Mouse (Mus musculus) C2C12 (cell line): ENCODE data around the gene Vars. TPM values are rescaled to one million over a fixed set of nuclear protein-coding genes. Genes with fewer than 3 reads are reported as not detected.
"Not testable (repeated sequence)": the region's sequence is repeated elsewhere in the genome, so short reads cannot be mapped to it uniquely, and the experiment has no call there.

Source experiments
- H3K27me3 ChIP-seq: one replicate; pipeline ENCODE4 v1.6.1; 2011; ENCODE audit not compliant: control insufficient read depth, insufficient read depth, insufficient read length
- H3K36me3 ChIP-seq: one replicate; pipeline ENCODE4 v1.6.1; 2011; ENCODE audit not compliant: control insufficient read depth, insufficient read depth
- H3K4me3 ChIP-seq: one replicate; pipeline ENCODE4 v1.5.1; 2011; ENCODE audit warnings: mild to moderate bottlenecking, control low read depth; ENCODE audit not compliant: poor library complexity, insufficient read depth, severe bottlenecking
- H3K79me2 ChIP-seq: one replicate; pipeline ENCODE4 v1.6.1; 2011; ENCODE audit not compliant: control insufficient read depth, insufficient read depth
- H3K79me3 ChIP-seq: one replicate; pipeline ENCODE4 v1.6.1; 2011; ENCODE audit warnings: low read depth, control low read depth
- H3ac ChIP-seq: one replicate; pipeline ENCODE3; 2011; ENCODE audit warnings: low read depth; ENCODE audit not compliant: control insufficient read depth, insufficient read length
- CEBPB ChIP-seq: IDR thresholded peaks from one replicate; pipeline ENCODE4 v1.6.1; 2011; ENCODE audit warnings: low read depth, mild to moderate bottlenecking, control low read depth, moderate library complexity
- CTCF ChIP-seq: IDR thresholded peaks from one replicate; pipeline ENCODE4 v1.5.1; 2011; ENCODE audit not compliant: control insufficient read depth, insufficient read depth, insufficient read length
- FOSL1 ChIP-seq: IDR thresholded peaks from one replicate; pipeline ENCODE4 v1.8.0; 2011; ENCODE audit warnings: mild to moderate bottlenecking, low read length; ENCODE audit not compliant: poor library complexity, insufficient read depth, severe bottlenecking
- MAX ChIP-seq: IDR thresholded peaks from one replicate; pipeline ENCODE4 v1.6.1; 2011; ENCODE audit warnings: mild to moderate bottlenecking, control low read depth
- MYOD1 ChIP-seq: IDR thresholded peaks from one replicate; pipeline ENCODE4 v1.6.1; 2011; ENCODE audit warnings: low read depth; ENCODE audit not compliant: control insufficient read depth, insufficient read length
- MYOG ChIP-seq: IDR thresholded peaks from one replicate; pipeline ENCODE4 v1.6.1; 2011; ENCODE audit not compliant: control insufficient read depth, insufficient read length; ENCODE audit errors: extremely low read depth
- USF1 ChIP-seq: IDR thresholded peaks from one replicate; pipeline ENCODE4 v1.6.1; 2011; ENCODE audit warnings: low read depth, mild to moderate bottlenecking, control low read depth, moderate library complexity
- polyA plus RNA-seq: library from polyadenylated mRNA; unstranded; fragments of >200 nt; fragmentation: generic; extraction: Trizol; gene quantifications from one replicate; pipeline ENCODE4 v1.2.1, GENCODE M21; 2012; ENCODE audit warnings: missing spikeins

Vars gene
- polyA plus RNA-seq, 1 experiment, result 214 TPM

- no peak for TF ChIP-seq MYOG
- no peak for TF ChIP-seq CEBPB
- no peak for TF ChIP-seq USF1
- TF ChIP-seq CTCF, result no peak
- no peak for TF ChIP-seq MAX
- TF ChIP-seq FOSL1, result no peak
- TF ChIP-seq MYOD1, result no peak
- no peak overlapping the region for H3K4me3 ChIP-seq
- H3K79me2 ChIP-seq, result peaks cover 26% of the 10 kb centered on the region
- H3K36me3 ChIP-seq, result peaks cover 22% of the 10 kb centered on the region
- no peak overlapping the region for H3ac ChIP-seq
- H3K27me3 ChIP-seq, result no peaks in the 10 kb centered on the region
- peaks cover 22% of the 10 kb centered on the region for H3K79me3 ChIP-seq
Measured at GRCm38 (mm10) chr17:34954831-34955230, 46.0 kb upstream of the Vars start.

GRCm38 (mm10) chr17:34955884-34956283 lies 44.9 kb upstream of the Vars start:
- H3K27me3 ChIP-seq, result no peaks in the 10 kb centered on the region
- H3ac ChIP-seq, result no peak overlapping the region
- TF ChIP-seq FOSL1 (no peak), MYOG (no peak), MYOD1 (no peak), MAX (no peak)
- peaks cover 14% of the 10 kb centered on the region for H3K79me3 ChIP-seq
- peaks cover 15% of the 10 kb centered on the region for H3K79me2 ChIP-seq
- H3K4me3 ChIP-seq, result no peak overlapping the region
- H3K36me3 ChIP-seq, result peaks cover 11% of the 10 kb centered on the region

- Histone ChIP-seq H3K79me3 (peaks cover 9% of the 10 kb centered on the region), H3K27me3 (no peaks in the 10 kb centered on the region), H3K36me3 (peaks cover 7% of the 10 kb centered on the region), H3K4me3 (no peak overlapping the region), H3K79me2 (peaks cover 10% of the 10 kb centered on the region), H3ac (no peak overlapping the region)
- no peak for TF ChIP-seq CTCF
- no peak for TF ChIP-seq MAX
- no peak for TF ChIP-seq CEBPB
- TF ChIP-seq USF1, result no peak
- no peak for TF ChIP-seq MYOD1
Measured at GRCm38 (mm10) chr17:34956340-34956739, 44.4 kb upstream of the Vars start.

- not testable (repeated sequence) for H3ac ChIP-seq, H3K27me3 ChIP-seq, H3K36me3 ChIP-seq, H3K4me3 ChIP-seq, H3K79me2 ChIP-seq, H3K79me3 ChIP-seq
Measured at GRCm38 (mm10) chr17:34957291-34957690, 43.5 kb upstream of the Vars start.

DNA sequence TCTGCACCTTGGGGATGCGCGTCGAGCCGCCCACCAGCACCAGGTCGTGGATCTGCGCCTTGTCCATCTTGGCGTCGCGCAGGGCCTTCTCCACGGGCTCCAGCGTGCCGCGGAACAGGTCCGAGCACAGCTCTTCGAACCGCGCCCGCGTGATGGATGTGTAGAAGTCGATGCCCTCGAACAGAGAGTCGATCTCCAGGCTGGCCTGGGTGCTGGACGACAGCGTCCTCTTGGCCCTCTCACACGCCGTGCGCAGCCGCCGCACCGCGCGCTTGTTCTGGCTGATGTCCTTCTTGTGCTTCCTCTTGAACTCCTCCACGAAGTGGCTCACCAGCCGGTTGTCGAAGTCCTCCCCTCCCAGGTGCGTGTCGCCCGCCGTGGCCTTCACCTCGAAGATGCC lies 42.8 kb upstream of the Vars start:
- not testable (repeated sequence) for H3K27me3 ChIP-seq, H3K36me3 ChIP-seq, H3K4me3 ChIP-seq, H3K79me3 ChIP-seq, H3ac ChIP-seq, H3K79me2 ChIP-seq

- H3K27me3 ChIP-seq, H3K4me3 ChIP-seq, H3ac ChIP-seq, H3K36me3 ChIP-seq, H3K79me2 ChIP-seq, H3K79me3 ChIP-seq: not testable (repeated sequence)
Measured at GRCm38 (mm10) chr17:34958734-34959129, 42.1 kb upstream of the Vars start.

- not testable (repeated sequence) for H3K79me3 ChIP-seq, H3K36me3 ChIP-seq, H3K79me2 ChIP-seq, H3K27me3 ChIP-seq
- Histone ChIP-seq H3ac (peak within 1 kb of the TSS; percentile 92), H3K4me3 (peak within 1 kb of the TSS; percentile 34)
Measured at GRCm38 (mm10) chr17:34959130-34959778, 41.5 kb upstream of the Vars start, which contains the start of gene Hspa1b. Hspa1b (minus strand) TSS chr17:34959238.
